Mouse (Mus musculus) mouse trophoblast stem cell (cell line): ENCODE results near the gene Chat.
"Not testable (repeated sequence)": the region's sequence is repeated elsewhere in the genome, so short reads cannot be mapped to it uniquely, and the experiment has no call there.

Source experiments
- in situ Hi-C, 2 experiments: fragments of 300-500 bp; cut with MseI, MboI; formaldehyde crosslinking; loops; 2 replicates in 1 of 2; 3 replicates in 1 of 2; pipeline ENCODE4 v1.15.1; 2025

The Chat gene

DNA sequence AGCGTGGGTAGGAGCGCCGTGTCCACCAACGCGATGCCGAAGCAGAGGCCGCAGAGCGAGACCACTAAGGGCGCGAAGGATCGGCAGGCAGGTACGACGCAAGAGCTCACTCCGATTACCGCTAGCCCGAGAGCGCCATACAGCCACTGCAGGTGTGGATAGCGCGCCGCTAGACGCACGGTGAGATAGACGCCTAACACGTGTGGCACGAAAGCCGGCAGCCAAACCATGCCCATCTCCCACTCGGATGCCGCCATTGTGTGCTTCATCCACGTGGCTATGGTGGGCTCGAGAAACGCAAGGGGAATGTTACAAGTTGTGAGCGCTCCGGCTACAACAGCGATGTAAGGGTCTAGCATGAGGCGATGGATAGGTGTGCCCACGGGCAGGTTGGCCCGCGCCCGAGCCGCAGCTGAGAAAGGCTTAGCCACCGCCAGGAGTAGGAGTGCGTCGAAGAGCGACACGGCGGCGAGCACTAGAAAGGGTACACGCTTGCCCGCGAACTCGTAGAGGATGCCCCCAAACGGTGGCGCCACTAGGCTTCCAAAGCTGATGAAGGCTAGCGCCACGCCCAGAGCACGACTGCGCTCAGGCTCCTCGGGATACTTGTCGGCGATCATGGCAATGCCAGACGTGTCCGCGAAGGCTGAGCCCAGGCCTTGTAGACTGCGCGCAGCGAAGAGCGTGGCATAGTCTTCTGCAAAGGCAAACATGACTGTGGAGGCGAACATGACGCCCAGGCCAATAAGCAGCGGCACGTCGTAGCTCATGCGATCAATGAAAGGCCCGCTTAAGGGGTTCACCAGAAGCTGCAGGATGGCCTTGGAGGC, 2.4 kb downstream of the Chat start:
- in situ Hi-C loops: no loop called here

GRCm38 (mm10) chr14:32452552-32452951, 13.2 kb downstream of the Chat start:
- in situ Hi-C loops: no loop called here

GRCm38 (mm10) chr14:32446989-32447388, 18.8 kb downstream of the Chat start:
- in situ Hi-C loops: no loop called here

DNA sequence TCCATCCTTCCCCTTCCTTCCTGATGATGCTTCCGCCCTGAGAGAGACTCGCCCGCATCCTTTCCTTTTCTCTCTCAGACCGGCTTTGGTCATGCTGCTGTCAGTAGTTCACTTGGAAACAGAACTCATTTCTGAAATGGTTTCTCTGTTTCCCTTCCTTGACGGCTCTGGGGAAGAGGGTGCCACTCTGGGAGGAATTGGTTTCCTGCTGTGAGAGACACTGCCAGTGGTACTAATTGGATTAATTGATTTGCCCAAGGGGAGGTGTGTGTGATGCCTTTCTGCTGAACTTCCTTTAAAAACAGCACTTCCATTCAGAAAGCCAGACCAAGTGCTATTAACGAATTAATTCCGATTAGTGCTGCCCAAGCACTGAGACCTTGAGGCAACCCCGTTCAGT, 22.3 kb downstream of the Chat start:
- in situ Hi-C loops: no loop called here

- in situ Hi-C loops: no loop called here
These were observed 26.0 kb downstream of the Chat start for GRCm38 (mm10) chr14:32439744-32440143.

DNA sequence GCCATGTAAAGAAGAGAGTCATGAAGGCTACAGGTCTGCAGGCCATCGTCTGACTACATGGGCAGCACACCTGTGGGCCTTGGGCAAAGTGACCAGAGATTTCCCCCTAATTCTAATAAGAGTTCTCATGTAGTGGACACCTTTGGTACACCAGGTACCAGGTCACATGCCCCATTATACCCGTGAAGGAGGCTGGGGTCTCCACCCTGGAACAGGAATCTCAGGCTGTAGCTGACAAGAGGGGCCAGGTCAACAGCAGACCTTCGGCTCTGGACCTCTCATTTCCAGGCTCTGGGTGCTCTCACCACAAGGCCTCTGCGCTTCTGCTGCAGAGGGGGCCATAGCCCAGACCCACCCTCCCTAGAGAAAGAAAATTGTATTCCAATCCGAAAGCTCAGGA, 26.5 kb downstream of the Chat start:
- in situ Hi-C loops: no loop called here

- in situ Hi-C loops: no loop called here
These were observed 28.4 kb downstream of the Chat start for GRCm38 (mm10) chr14:32437352-32437793.

- in situ Hi-C loops: no loop called here
These were observed 36.7 kb downstream of the Chat start for GRCm38 (mm10) chr14:32429030-32429602.

DNA sequence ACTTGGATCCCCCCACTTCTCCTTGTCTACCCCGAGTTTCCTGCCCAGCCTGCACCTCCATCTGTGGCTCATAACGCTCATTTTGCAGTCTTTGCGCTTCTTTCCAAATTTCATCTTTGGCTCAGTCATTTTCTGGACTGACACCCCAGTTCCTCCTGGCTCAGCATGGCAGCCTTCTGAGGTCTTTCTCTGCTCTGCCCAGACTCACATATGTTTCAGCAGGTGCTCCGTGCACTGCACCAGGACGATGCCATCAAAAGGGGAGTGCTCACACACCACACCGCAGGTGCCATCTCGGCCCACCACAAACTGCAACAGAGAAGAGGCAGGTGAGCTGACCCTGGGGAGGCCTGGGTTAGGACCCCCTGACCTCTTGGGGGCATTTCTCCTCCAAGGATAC, 41.8 kb downstream of the Chat start:
- in situ Hi-C loops: no loop called here

GRCm38 (mm10) chr14:32418747-32419146, 47.0 kb downstream of the Chat start:
- in situ Hi-C loops: no loop called here

DNA sequence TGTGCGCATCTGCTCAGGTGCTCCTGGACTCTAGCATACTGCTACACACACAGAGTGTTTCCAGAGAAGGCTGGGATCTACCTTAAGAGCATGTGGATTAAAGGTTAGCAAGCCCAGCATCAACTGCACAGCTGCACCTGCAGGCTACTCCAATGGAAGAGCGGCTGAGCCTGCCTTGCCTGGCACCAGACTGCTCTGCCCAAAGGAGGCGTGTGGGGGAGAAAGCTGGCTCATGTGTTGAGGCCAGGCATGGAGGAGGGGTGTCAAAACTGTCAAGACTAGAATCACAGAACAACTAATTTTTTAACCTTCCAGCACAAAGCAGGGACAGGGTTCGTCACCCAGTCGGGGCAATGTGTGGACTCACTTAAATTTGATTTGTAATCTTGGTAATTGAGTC, 53.7 kb downstream of the Chat start:
- in situ Hi-C loops: no loop called here

GRCm38 (mm10) chr14:32410084-32410483, 55.7 kb downstream of the Chat start:
- in situ Hi-C loops: no loop called here

GRCm38 (mm10) chr14:32405399-32405798, 60.4 kb downstream of the Chat start:
- in situ Hi-C loops: not testable (repeated sequence)

GRCm38 (mm10) chr14:32388196-32388595, 77.6 kb downstream of the Chat start, which contains the start of gene 1700024G13Rik:
TSS of gene 1700024G13Rik (minus strand) at chr14:32388391.
- in situ Hi-C loops: no loop called here

GRCm38 (mm10) chr14:32381619-32382018, 84.2 kb downstream of the Chat start:
- in situ Hi-C loops: no loop called here

GRCm38 (mm10) chr14:32381066-32381465, 84.7 kb downstream of the Chat start:
- in situ Hi-C loops: no loop called here

DNA sequence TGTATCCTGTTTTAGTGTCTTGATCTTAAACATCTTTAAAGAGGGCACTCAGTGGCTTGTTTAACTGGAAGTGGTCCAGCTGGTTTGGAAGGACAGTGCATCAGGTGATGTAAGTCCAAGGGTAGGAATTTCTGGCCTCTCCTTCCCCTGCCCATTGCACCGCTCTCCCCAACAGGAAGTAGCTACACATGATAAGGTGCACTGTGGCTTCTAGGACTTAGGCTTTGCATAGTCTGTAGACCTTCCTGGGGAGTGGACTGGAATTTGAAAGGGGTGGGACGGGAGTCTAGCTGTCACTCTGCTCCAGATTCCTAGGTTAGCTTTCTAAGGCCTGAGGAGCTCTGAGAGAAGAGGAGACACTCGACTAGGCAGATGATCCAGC, 85.7 kb downstream of the Chat start:
- in situ Hi-C loops: no loop called here

DNA sequence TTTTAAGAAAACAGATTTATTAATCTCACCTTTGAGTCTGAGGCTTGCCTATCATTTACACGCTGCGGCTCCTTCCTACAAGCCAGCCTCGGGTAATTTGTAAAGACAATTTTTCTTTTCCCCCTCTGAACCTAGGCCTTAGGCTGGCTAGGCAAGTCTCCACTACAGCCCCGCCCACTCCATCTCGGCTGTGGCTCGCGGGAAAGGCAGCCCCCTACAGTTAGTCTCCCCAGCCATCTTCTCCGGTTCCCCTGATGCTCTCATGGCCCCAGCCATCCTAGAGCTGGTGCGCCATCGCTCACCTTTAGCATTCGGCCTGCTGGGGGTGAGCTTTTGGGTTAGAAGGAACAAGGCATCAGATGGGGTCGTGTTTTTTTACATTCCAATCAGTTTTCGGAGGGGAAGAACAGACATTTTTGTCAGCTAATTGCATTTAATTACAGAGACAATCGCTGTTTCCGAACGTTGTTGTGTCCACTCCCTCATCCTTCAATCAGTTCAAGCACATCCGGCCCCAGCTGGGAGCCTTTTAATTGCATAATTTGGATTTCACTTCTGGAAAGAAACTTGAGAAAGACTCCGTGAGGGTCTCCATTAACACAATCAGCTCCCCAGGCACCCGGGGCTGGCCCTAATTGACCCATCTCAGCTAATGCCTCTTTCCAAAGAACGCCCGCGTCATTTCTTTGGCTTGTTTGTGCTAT, 86.2 kb downstream of the Chat start:
- in situ Hi-C loops: no loop called here

- in situ Hi-C loops: no loop called here
These were observed 93.3 kb downstream of the Chat start for GRCm38 (mm10) chr14:32372510-32372909.

GRCm38 (mm10) chr14:32369756-32370155, 96.0 kb downstream of the Chat start:
- in situ Hi-C loops: loop anchor here in 1 of 2 experiments (5.0 kb wide), 1 partner anchor 98 kb away; the partner anchor contains the start of gene Chat

GRCm38 (mm10) chr14:32364359-32364758, 101.4 kb downstream of the Chat start:
- in situ Hi-C loops: no loop called here
